Mouse (Mus musculus) testis, postnatal 10 days (tissue): ENCODE measurements around the gene Sox6.

ENCODE experiments used
- DNase-seq: peaks from one replicate; pipeline ENCODE4 v3.0.0; 2021; ENCODE audit warnings: low spot score

Gene Sox6

GRCm38 (mm10) chr7:115985716-115986115, 52.9 kb downstream of the Sox6 start:
- DNase-seq: no peak

DNA sequence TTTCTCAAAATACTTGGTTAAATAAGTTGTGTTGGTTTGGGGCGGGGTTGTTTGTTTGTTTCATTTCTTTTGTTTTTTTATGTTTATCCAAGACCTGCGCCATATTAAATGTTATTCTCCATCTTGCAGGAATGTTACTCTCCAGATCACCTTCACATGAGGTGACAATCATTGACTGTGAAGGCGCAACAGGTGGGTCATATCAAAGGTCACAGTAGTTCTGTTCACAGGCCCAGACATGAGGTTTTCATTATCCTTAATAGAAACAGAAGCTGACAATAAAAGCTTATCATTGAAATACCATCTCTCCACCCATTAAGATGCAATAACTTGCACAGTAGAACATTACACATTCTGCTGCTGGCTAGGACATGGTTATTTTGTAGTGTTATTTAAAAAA, 54.5 kb downstream of the Sox6 start:
- no peak for DNase-seq

- DNase-seq: no peak
Measured at GRCm38 (mm10) chr7:115979813-115980512, 58.6 kb downstream of the Sox6 start.

DNA sequence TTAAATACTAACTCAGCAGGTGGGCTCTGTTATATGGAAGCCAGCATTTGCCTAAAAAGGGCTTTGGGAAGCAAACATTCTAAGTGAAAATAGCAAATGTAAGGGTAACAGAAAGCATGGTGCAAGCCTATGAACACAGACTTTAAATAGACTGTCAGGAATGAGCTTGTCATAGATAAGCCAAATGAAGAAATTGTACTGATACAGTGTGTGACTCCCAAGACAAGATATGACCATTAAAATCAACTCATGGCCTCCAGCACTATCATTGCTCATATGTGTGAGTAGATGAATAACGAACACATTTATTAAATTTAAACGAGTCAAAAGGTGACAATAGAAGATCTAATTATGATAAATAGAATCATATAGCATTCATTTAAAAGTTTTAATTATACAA, 64.1 kb downstream of the Sox6 start:
- no peak for DNase-seq

DNA sequence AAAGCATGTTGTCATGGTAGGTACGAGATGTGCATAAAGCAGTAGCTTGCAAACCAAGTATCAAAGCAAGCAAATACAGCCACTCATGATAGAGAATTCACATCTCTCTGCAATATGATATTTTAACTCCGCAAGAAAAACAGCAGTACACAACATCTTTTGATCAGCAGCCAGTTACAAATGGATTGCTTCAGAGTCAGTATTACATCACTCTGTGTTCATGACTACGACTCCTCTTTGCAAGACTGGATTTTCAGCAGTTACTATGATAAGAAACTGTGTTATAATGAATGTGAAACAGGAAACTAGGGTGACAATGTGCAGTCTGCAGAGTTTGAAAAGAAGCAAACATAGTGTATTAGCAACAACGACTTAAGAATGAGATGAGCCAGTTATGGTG, 71.4 kb downstream of the Sox6 start:
- no peak for DNase-seq

GRCm38 (mm10) chr7:115966181-115966580, 72.4 kb downstream of the Sox6 start:
- no peak for DNase-seq

GRCm38 (mm10) chr7:115953046-115953445, 85.5 kb downstream of the Sox6 start:
- DNase-seq: no peak

GRCm38 (mm10) chr7:115952235-115952634, 86.4 kb downstream of the Sox6 start:
- no peak for DNase-seq

DNA sequence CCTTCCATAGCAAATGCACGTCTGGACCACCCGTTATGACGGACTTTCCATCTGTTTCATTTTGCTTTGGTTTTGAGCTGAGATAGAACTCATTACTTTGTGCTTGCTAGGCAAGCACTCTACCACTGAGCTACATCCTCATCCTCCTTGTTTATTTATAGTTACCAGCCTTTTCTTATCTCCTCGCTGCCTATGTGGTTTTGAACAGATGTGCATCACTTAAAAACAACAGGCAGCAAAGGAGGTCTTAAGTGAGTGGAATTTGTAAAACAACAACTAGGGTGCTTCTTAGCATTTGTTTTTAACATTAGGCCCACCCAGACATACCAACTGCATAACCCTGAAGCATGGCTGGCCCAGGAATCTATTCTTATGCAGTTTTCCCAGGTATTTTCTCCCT, 86.9 kb downstream of the Sox6 start:
- no peak for DNase-seq

- no peak for DNase-seq
Measured at GRCm38 (mm10) chr7:115947916-115948315, 90.7 kb downstream of the Sox6 start.

DNA sequence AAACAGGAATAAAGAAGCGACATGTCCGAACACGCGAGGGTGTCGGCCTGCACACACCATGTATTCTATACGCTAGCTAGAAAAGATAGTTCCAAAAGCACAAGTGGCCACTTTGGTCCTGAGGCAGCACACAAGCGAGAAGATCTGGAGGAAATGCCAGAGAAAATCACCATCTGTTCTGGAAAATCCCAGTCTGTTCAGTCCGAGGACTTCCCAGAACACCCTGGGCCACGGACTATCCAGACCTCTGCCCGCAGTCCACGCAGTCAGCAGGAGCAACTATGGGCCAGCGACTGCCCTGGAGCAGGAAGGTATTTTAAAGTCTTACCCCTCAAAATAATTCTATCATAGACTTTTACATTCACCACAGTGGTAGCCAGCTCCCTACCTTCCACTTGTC, 92.0 kb downstream of the Sox6 start:
- DNase-seq: no peak

DNA sequence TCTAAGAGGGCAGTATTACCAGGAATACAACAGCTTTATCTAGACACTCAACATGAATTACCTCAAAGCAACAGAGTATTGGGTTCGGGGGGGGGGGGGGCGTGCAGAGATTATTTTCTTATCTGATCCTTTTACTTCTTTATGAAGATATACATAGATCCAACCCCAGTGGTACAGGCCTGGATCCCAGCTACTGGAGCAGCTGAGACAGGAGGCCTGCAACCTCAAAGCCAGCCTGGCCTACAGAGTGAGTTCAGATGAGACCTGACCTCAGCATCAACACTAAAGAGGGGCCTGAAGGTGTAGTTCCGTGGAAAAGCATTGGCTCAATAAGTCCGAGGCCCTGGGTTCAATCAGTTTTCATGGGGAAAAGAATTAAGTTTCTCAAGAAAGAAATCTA, 93.1 kb downstream of the Sox6 start:
- DNase-seq: no peak

DNA sequence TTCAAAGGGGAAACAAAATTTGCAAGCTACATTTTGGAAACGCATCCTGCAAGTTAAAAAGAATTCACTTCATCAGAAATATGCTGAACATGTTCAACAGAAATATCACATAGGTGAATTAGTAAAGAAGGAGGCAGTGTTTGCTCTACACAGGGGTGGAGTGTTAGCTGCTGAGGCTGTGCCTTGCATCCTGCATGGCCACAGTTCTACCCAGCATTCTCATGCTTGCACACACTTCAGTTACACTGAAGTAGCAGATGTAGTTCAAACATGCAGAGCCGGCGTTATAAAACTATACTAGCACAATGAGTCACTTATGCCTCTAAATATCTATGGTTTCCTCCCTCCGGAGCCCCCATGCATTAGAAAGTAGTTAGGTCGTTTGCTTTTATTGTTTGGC, 94.3 kb downstream of the Sox6 start:
- no peak for DNase-seq

DNA sequence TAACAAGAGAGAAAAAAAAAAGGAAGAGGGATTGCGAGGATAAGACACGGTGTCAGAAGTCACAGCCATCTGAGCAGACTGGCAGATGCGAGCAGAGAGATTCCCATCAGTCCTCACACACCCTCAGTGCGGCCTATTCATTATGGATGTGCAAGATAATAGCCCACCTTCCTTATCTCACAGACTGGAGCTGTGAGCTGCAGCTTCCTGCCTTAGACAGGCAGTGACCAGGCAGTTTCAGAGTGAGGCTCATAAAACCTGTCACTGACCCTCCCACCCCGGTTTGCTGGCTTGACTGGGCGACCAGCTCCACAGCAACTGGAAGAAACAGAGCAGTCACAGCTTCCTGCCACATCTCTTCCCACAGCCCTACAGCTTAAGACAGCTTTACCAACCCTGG, 96.8 kb downstream of the Sox6 start:
- no peak for DNase-seq

DNA sequence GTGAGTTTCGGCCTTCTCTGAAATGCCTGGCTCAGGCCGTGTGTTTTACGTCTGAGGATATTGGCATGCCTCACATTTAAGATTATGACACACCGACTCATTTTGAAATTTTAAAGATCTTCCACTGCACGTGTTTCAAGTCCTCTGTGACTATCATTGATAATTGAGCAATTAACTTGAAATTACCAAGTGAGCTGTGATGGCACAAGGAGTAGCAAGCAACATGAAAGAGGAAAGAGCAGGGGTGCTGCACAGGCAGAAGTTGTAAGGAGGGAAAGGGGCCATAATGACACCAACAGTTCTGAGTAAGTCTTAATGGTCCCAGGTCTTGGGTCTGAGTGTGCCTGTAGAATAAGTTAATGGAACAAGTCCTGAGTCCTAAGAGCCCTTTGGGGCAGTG, 99.3 kb downstream of the Sox6 start:
- DNase-seq: no peak

DNA sequence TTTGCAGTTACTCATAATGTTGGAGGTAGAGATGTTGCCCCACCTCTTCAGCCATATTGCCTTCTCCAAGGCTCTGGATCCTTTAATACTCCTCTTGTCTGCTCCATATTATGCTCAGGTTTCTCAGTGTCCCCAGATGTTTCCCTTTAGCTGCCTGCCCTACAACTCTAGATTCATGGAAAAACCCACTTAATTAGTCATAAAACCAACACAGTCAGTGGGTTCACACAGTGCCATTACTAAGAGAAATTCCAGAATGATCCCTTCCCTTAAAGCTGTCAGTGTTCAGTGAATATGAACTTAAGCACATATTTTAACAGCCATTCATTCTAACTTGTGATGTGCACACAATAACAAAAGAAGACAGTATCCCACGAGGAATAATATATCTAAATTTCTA, 101.7 kb downstream of the Sox6 start:
- no peak for DNase-seq

- DNase-seq: no peak
Measured at GRCm38 (mm10) chr7:115915338-115915737, 123.3 kb downstream of the Sox6 start.

DNA sequence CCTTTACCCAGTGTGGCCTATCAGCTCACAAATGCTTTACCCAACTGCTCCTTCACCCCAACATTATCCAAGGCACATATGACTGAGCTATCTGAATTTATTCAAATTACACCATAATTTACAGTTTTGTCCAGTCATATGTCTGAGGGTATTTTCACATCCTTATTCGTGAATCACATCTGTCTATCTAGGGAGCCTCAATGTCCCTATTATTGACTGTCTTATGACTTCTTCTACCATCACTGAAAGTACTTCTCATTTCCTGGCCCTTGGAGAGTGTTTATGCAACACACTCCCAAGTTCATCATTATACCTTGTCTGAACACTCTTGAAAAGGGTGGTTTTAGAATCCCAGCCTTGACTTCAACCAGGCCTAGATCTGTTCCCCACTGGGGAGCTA, 128.3 kb downstream of the Sox6 start:
- DNase-seq: no peak

GRCm38 (mm10) chr7:115904798-115905207, 133.8 kb downstream of the Sox6 start:
- DNase-seq: no peak

DNA sequence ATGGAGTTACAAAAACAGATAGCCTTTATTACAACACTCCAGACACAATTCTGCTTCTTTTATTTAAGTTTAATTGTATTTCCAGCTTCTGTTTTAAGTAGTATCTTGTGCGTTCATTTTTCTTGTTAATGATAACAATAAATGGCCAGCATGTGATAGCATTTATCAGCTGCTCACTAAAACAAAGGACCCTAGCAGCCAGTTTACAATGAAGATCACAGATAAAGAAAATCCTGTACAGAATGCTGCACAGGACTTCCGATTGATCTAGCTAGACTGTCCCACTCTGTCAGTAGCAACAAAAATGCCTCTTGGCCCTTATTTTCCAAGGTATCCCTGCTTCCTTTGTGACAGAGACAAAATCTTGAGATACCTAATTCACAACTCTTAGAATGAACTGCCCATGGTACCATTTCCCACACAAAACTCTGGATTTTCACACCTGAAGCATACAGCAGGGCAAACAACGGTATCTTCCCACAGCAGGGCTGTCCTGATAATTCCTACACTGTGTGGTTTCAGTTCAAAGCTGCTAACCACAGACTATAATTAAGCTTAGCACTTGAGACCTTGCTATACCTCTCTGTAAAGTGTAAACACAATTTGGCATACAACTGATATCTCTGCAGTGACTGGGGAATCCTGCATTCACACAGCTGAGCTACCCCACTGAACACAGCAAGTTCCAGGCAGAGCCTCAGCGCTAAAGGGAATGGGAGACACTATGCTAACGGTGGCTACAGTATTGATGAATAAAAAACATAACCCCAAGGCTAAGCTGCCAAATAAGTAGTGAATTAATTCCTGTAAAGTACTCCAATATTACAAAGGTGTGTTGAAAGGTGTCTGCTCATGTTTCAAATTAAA, 134.4 kb downstream of the Sox6 start:
- DNase-seq: no peak

DNA sequence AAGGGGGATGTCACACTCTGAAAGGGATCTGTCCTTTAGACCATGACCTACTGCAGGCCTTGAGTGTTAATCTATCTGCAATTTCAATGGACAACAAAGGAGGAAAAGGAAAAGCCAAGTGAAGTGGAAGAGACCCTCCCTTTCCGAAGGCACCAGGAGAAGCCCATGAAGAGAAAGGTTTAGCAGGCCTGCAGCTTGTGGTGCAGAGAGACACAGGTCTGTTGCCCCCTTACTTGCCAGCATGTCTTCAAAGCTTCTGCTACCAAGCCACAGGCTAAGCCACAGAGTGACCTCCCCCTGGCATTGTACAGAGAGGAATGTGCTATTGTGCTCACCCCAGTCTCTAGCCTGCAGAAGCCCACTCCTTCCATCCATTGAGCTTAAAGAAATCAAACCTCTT, 135.2 kb downstream of the Sox6 start:
- no peak for DNase-seq

DNA sequence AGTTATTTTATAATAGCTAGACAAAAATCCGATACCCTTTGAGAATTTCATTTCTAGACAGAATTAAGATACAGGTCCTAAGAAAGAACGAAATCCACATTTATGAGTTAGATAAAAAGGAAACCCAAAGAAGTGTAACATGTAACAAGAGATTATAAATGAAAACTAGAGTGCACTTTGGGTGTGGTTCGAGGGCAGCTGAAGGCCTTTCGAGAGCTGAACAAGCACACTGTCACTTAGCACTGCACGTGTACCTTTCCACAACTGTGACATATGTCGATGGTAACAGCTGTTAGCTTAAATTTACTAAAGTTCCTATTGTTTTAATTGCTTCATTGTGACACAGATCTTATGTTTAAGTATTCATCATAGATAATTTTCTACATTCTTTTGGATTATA, 142.8 kb downstream of the Sox6 start:
- DNase-seq: no peak

DNA sequence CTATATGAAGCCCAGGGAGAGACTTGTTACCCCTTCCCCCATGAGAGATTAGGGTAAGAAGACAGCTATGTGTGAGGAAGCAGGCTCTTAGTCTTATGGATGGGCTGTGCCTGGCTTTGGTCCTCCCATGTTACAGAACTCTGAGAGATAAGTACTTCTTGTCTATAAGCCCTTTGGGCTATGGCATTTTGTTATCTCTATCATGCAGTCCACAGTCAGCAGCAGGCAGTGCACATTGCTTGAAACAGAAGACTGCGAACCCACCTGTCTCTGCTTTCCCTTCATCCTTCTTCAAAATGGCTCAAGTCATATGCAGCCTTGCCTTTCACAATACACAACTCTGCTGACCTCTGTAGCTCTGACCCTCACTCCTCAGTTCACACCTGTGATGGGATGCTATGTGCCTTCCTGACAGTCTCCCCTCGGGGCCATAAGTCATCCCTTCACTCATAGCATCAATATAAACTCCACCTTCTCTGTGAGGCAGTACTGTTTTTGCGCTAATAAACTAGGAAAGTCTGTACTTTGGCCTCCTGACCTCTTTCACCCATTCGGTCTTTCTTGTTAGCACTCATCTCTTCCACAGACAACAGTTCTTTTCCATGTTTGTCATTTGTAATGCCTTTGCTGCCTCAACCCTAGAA, 143.4 kb downstream of the Sox6 start:
- DNase-seq: no peak
